Mouse (Mus musculus) hindbrain, postnatal 0 days (tissue): ENCODE results near the gene Relt. TPM values are rescaled to one million over a fixed set of nuclear protein-coding genes. Genes with fewer than 3 reads are reported as not detected.

ENCODE experiments used
- ATAC-seq: fragments of 200-750 bp; cut with Nextera tagmentation; 2 replicates; pipeline ENCODE4 v1.8.0; 2017; ENCODE audit warnings: mild to moderate bottlenecking, moderate TSS enrichment, moderate library complexity
- DNase-seq: peaks from one replicate; pipeline ENCODE4 v3.0.0-alpha.2; 2015; ENCODE audit warnings: low spot score
- H3K27ac ChIP-seq: fragments of 300-500 bp; sonication (generic); 2 replicates; pipeline ENCODE4 v1.5.1; 2014; ENCODE audit warnings: mild to moderate bottlenecking
- H3K27me3 ChIP-seq: fragments of 300-500 bp; sonication (generic); 2 replicates; pipeline ENCODE4 v1.6.1; 2014; ENCODE audit warnings: low read length, mixed read lengths; ENCODE audit not compliant: insufficient read depth
- H3K36me3 ChIP-seq: fragments of 300-500 bp; sonication (generic); 2 replicates; pipeline ENCODE4 v1.6.1; 2014; ENCODE audit warnings: low read length, mixed read lengths; ENCODE audit not compliant: insufficient read depth
- H3K4me1 ChIP-seq: fragments of 300-500 bp; sonication (generic); 2 replicates; pipeline ENCODE4 v1.6.1; 2014; ENCODE audit warnings: antibody characterized with exemption, low read length, mixed read lengths; ENCODE audit not compliant: insufficient read depth
- H3K4me2 ChIP-seq: fragments of 300-500 bp; sonication (generic); 2 replicates; pipeline ENCODE4 v1.6.1; 2014; ENCODE audit warnings: low read depth, mild to moderate bottlenecking, low read length, moderate library complexity, mixed read lengths
- H3K4me3 ChIP-seq: fragments of 300-500 bp; sonication (generic); 2 replicates; pipeline ENCODE4 v1.5.1; 2014; ENCODE audit warnings: low read length
- H3K9ac ChIP-seq: fragments of 300-500 bp; sonication (generic); replicated peaks from 2 replicates; pipeline ENCODE4 v1.6.1; 2014; ENCODE audit warnings: mild to moderate bottlenecking, low read length, moderate library complexity, mixed read lengths
- H3K9me3 ChIP-seq: fragments of 300-500 bp; sonication (generic); 2 replicates; pipeline ENCODE4 v1.6.1; 2016; ENCODE audit warnings: low read length, mixed read lengths
- CTCF ChIP-seq: IDR thresholded peaks from 2 replicates; pipeline ENCODE4 v1.5.1; 2016; ENCODE audit warnings: antibody characterized with exemption, control low read depth, low read depth
- WGBS: fragments of 180-500 bp; shearing (Covaris S2); extraction: QIAGEN DNeasy Blood & Tissue Kit; methylation state at CpG from one replicate; pipeline ENCODE4 v1.1.7; 2014; 5-methylcytosine and 5-hydroxymethylcytosine counted together
- polyA plus RNA-seq: library from polyadenylated mRNA; unstranded; fragments of >200 nt; fragmentation: Nextera tagmentation; extraction: Ambion mirVana; gene quantifications from 2 replicates; pipeline ENCODE4 v1.2.1, GENCODE M21; 2015
- total RNA-seq: library from RNA; depleted of rRNA; stranded (reverse); fragments of >200 nt; gene quantifications from 2 replicates; pipeline ENCODE4 v1.2.3, GENCODE M21; 2014

Gene Relt
- total and polyA plus RNA-seq, 2 experiments from 2014 or later = 6.2 to 12.2 TPM

GRCm38 (mm10) chr7:100835711-100836110, 27.5 kb downstream of the Relt start:
- WGBS = 89% methylated on average over 6 of the region's 6 CpGs
- peaks cover 34% of the 10 kb centered on the region for H3K36me3 ChIP-seq
- ATAC-seq (no peak), DNase-seq (no peak)
- H3K9me3 ChIP-seq = no peaks in the 10 kb centered on the region
- H3K4me1 ChIP-seq = no peaks in the 10 kb centered on the region
- H3K27me3 ChIP-seq = no peaks in the 10 kb centered on the region
- H3K4me3 ChIP-seq = no peak overlapping the region
- no peak for TF ChIP-seq CTCF
- no peak overlapping the region for H3K4me2 ChIP-seq
- H3K27ac ChIP-seq = no peak overlapping the region
- no peak overlapping the region for H3K9ac ChIP-seq

GRCm38 (mm10) chr7:100835168-100835567, 28.1 kb downstream of the Relt start:
- Histone ChIP-seq H3K9ac (no peak overlapping the region), H3K4me2 (no peak overlapping the region), H3K9me3 (no peaks in the 10 kb centered on the region), H3K4me3 (no peak overlapping the region), H3K4me1 (no peaks in the 10 kb centered on the region), H3K27me3 (no peaks in the 10 kb centered on the region), H3K36me3 (peaks cover 34% of the 10 kb centered on the region), H3K27ac (no peak overlapping the region)
- ATAC-seq = no peak
- 90% methylated on average over 7 of the region's 7 CpGs for WGBS
- no peak for TF ChIP-seq CTCF
- no peak for DNase-seq

DNA sequence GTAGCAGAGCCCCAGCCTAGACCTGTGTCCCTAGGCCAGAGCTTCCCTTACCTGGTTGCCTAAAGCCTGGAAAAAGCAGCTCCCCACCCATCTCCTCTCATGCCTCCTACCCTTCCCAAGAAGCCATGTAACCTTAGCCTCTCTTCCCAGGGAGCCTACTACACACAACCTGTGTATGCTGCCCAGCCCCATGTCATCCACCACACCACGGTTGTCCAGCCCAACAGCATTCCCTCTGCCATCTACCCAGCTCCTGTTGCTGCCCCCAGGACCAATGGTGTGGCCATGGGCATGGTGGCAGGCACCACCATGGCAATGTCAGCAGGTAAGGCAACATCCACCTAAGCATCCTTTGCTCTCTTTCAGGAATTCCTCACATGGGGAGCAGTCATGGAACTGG, 29.4 kb downstream of the Relt start:
- no peak for ATAC-seq
- Histone ChIP-seq H3K4me2 (no peak overlapping the region), H3K9me3 (no peaks in the 10 kb centered on the region), H3K4me3 (no peak overlapping the region), H3K27me3 (no peaks in the 10 kb centered on the region), H3K36me3 (peaks cover 34% of the 10 kb centered on the region), H3K9ac (no peak overlapping the region), H3K27ac (no peak overlapping the region), H3K4me1 (no peaks in the 10 kb centered on the region)
- TF ChIP-seq CTCF = no peak
- DNase-seq = no peak
- WGBS = 82% methylated on average over 1 of the region's 1 CpGs

DNA sequence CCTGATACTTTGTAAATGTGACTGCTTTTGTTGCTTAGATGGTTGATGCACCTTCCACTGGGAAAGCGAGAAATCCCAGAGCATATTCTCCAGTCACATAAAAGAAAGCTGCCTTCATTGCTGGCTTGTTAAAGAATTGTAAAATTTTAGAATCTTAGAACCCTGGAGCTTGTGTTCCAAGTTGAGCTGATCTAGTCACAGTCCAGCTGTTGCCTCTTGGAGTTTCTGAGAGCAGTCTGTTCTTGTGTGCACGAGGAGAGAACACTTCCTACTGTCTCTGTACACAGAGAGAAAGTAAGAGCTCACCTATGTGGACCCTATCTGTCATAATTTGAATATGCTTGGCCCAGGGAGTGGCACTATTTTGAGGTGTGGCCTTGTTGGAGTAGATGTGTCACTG, 34.7 kb downstream of the Relt start:
- no peak overlapping the region for H3K4me3 ChIP-seq
- TF ChIP-seq CTCF = no peak
- no peaks in the 10 kb centered on the region for H3K9me3 ChIP-seq
- H3K27me3 ChIP-seq = no peaks in the 10 kb centered on the region
- H3K27ac ChIP-seq = no peak overlapping the region
- 86% methylated on average over 2 of the region's 2 CpGs for WGBS
- no peak overlapping the region for H3K4me2 ChIP-seq
- peaks cover 9% of the 10 kb centered on the region; the same call in 1 of the 2 replicates for H3K36me3 ChIP-seq
- DNase-seq = no peak
- no peaks in the 10 kb centered on the region for H3K4me1 ChIP-seq
- no peak overlapping the region for H3K9ac ChIP-seq
- ATAC-seq = no peak

- ATAC-seq = no peak
- Histone ChIP-seq H3K4me3 (no peak overlapping the region), H3K9ac (no peak overlapping the region), H3K4me1 (no peaks in the 10 kb centered on the region), H3K27me3 (no peaks in the 10 kb centered on the region), H3K9me3 (no peaks in the 10 kb centered on the region), H3K27ac (no peak overlapping the region), H3K4me2 (no peak overlapping the region), H3K36me3 (peaks cover 3% of the 10 kb centered on the region; the same call in 1 of the 2 replicates)
- no peak for DNase-seq
- 88% methylated on average over 3 of the region's 3 CpGs for WGBS
- no peak for TF ChIP-seq CTCF
Observed at GRCm38 (mm10) chr7:100824661-100825060, 38.6 kb downstream of the Relt start.

DNA sequence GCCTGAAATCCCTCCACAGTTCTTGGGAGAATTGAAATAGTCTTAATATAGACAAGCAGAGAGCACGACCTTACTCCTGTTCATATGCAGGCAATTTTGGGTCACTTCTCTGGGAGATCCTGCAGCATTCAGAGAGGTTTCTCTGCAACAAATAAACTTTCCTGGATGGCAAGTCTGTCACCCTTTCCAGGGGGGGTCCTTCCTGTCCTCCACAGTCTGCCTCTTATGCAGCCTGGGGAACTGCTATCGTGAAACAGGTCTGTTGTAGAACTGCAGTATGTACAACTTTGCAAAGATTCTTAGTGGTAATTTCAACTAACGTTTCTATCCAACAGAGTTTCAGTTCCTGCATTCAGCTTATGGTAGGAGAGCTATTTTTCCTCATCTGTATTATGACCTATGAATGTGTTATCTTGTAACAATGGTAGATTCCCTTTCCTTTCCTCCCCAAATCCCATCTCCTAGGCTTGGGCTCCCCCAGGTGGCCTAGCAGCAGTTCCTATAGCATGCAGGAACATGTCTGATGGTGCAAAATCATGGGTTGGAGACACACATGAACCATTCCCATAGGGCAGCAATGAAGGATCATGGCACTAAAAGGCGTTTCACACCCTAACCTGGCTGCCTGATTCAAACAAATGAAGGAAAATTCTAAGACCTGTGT, 44.7 kb downstream of the Relt start:
- Histone ChIP-seq H3K36me3 (no peaks in the 10 kb centered on the region), H3K27me3 (no peaks in the 10 kb centered on the region), H3K4me1 (0 out of 2 replicates have a peak, but pooled peaks cover 6% of the 10 kb centered on the region), H3K9me3 (no peaks in the 10 kb centered on the region), H3K9ac (no peak overlapping the region), H3K27ac (no peak overlapping the region), H3K4me3 (no peak overlapping the region), H3K4me2 (no peak overlapping the region)
- WGBS = 91% methylated on average over 4 of the region's 4 CpGs
- no peak for ATAC-seq
- DNase-seq = no peak
- TF ChIP-seq CTCF = peak; percentile 63

GRCm38 (mm10) chr7:100817442-100817760, 45.8 kb downstream of the Relt start:
- Histone ChIP-seq H3K27ac (peak overlapping the region; percentile 34; the same call in 1 of the 2 replicates), H3K4me1 (0 out of 2 replicates have a peak, but pooled peaks cover 6% of the 10 kb centered on the region), H3K4me2 (no peak overlapping the region), H3K9me3 (no peaks in the 10 kb centered on the region), H3K9ac (no peak overlapping the region), H3K27me3 (no peaks in the 10 kb centered on the region), H3K4me3 (no peak overlapping the region), H3K36me3 (no peaks in the 10 kb centered on the region)
- 76% methylated on average over 2 of the region's 2 CpGs for WGBS
- DNase-seq (no peak), ATAC-seq (no peak)
- no peak for TF ChIP-seq CTCF
